Mouse (Mus musculus): ENCODE data around the gene Sbf2. TPM values are rescaled to one million over a fixed set of nuclear protein-coding genes. Genes with fewer than 3 reads are reported as not detected.

Gene Sbf2
- total RNA-seq, 4 experiments from 2014 or later: 39.5 to 68.9 (median 55.1) TPM

GRCm38 (mm10) chr7:110305486-110305885, 309.2 kb downstream of the Sbf2 start:
- DNase-seq: no peak

GRCm38 (mm10) chr7:110302886-110303285, 311.8 kb downstream of the Sbf2 start:
- no peak for DNase-seq

DNA sequence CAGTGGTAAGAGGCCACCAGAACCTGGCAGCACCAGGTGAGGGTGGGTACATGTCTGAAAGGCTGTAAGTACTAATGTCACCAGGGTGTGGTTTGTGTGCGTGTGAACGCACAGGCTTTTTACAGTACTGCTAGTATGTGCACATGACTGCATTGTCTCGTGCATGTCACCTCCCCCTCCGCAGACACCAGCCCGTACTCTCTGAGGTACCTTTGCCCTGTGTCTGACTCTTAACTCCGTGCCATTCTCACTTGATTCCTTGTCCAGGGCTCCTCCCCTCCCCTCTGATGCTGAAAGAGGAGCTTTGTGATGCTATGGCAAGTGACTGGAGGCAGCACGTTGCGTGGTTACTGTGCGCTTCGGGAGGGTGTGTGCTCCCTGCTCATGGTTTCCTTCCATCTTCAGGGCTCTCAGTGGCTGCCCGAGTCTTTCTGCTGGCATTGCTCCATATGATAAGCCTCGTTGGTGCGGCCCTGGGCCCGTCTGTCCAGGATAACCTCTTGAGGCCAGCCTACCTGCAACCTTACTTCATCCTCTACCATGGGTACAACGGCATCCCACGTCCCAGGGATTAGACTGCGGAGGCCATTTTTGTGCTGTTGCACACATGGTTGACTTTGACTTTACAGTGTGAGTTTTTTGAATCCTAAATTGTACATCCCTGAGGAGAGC, 315.8 kb downstream of the Sbf2 start:
- no peak for DNase-seq

- no peak for DNase-seq
Measured at GRCm38 (mm10) chr7:110298090-110298489, 316.6 kb downstream of the Sbf2 start.

- no peak for DNase-seq
Measured at GRCm38 (mm10) chr7:110297611-110298010, 317.1 kb downstream of the Sbf2 start.

DNA sequence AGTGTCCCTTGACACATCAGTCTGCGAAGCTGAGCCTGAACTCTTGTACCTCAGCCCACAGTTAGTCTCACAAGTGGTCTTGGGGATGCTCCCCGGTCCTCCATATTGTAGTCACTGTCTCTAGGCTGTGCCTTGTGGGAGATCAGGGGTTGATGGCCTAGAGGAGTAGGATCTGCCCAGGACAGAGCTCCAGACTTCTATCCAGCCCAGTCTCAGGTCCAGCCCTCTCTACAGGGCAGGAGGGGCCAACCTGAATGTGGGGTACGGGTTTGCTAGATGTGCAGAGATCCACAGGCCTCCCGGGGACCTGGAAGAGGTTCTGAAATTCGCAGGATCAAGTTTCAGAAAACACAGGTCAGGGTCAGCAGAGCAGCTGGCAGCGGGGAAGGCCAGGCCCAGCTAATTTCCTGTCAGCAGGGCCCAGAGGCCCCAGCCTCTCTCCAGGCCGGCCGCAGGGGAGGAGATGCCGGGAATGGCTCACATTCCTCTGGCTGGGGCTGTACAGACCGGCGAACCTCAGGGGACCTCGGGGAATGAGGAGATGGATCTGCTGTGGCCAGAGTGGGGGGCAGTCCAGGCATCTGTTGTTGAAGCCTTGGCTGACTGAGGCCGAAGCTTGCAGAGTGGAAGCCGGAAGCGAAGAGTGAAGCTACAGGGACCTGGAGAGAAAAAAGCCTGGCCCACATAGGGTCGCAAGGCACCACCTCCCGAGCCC, 317.7 kb downstream of the Sbf2 start:
- peak; percentile 59 for DNase-seq

GRCm38 (mm10) chr7:110289647-110290046, 325.1 kb downstream of the Sbf2 start:
- no peak for DNase-seq

DNA sequence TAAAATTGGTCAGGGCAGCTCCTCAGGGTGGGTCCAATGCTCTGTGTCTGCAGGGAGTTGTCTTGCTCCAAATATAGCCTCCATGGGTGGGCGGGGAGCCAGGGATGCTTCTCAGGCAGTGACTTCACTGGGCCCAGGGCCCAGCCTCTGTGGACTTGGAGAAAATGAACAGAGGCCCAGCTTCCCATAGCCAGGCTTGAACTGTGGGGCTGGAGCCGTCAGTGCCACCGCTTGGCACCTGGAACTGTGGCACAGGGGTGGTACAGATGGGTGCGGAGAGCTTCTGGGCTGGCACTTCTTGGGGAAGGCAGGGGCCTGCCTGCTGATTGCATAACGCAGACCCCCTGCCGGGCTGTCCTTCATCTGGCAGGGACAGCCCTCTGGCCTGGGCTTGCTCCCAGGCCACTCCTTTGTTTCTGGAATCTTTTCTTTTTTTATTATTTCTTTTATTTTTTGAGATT, 326.0 kb downstream of the Sbf2 start:
- no peak for DNase-seq

- DNase-seq: no peak
Measured at GRCm38 (mm10) chr7:110288191-110288604, 326.5 kb downstream of the Sbf2 start.

- no peak for DNase-seq
Measured at GRCm38 (mm10) chr7:110287476-110288071, 327.1 kb downstream of the Sbf2 start.

- DNase-seq: peak; percentile 54
Measured at GRCm38 (mm10) chr7:110286838-110287475, 327.8 kb downstream of the Sbf2 start.

DNA sequence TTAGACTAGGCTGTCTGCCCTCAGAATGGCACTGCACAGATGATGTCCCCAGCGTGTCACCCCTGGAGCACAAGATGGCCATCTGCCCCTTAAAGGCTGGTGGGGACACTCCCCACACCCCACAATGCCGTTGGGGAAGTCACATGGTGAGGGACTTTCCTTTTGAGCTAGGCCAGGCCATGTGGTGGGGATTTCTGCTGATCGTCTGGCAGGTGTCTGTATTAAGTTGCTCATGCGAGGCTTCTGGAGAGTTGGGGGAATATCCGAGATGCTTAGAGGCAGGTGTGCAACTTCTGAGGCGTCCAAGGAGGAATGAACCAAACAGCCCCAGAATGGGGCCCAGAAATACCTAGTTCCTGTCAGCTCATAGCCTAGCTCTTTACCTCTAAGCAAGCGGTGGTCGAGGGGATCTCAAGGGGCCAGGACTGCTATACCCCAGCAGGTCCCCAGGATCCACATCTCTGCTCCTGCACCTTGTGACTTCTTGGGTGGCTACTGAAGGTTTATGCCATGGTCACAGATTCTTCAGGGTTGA, 328.5 kb downstream of the Sbf2 start:
- no peak for DNase-seq

DNA sequence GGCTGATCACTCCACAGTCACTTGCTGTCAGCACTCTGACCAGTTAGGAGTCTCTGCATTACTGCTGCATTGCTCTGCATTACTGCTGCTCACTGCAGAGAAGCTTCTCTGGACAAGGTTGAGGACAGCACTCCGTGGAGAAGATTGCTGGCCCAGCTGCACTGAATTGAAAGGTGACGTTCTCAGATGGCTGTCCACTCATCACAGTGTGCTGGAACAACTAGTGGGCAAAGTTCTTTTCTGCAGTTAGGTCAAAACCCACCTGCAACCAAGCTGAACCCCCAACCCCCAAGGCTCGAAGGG, 328.9 kb downstream of the Sbf2 start:
- no peak for DNase-seq

- DNase-seq: no peak
Measured at GRCm38 (mm10) chr7:110285076-110285848, 329.5 kb downstream of the Sbf2 start.

DNA sequence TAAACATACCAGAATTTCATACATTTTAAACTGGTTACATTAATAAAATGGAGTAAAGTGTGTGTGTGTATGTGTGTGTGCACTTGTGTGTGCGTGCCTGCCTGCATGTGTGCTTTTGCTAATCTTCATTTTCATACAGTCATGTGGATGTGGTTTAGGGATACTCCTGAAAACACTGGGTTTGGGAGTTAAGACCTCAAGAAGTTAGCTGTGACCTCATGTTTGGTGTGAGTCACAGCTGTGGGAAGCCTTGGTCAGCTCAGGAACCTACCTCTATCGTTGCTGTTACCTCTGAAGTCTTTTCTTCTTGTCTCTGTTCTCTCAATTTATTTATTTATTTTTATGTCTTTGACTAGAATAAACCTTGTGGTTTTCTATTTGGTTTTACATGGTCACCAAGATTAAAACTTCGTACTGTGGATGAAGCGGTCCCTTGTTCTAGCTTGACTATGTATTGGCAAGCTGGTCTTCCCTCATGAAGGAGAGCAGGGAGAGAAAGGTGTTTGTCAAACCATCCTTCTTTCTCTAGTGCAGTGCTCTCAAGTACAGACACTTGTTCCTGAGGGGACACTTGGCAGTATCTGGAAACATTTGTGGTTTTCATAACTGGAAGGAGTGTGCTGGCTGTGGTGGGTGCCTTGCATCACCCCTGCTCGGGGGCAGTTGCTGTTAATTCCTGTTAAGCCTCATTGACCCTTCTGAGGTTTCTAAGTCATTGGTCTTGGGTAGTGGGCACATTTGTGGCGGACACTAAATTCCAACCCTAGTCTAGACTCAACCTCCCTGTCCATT, 331.0 kb downstream of the Sbf2 start:
- DNase-seq: no peak

GRCm38 (mm10) chr7:110282797-110283196, 331.9 kb downstream of the Sbf2 start:
- DNase-seq: no peak

- no peak for DNase-seq
Measured at GRCm38 (mm10) chr7:110281435-110282256, 333.1 kb downstream of the Sbf2 start.

GRCm38 (mm10) chr7:110279183-110279582, 335.5 kb downstream of the Sbf2 start:
- DNase-seq: no peak

DNA sequence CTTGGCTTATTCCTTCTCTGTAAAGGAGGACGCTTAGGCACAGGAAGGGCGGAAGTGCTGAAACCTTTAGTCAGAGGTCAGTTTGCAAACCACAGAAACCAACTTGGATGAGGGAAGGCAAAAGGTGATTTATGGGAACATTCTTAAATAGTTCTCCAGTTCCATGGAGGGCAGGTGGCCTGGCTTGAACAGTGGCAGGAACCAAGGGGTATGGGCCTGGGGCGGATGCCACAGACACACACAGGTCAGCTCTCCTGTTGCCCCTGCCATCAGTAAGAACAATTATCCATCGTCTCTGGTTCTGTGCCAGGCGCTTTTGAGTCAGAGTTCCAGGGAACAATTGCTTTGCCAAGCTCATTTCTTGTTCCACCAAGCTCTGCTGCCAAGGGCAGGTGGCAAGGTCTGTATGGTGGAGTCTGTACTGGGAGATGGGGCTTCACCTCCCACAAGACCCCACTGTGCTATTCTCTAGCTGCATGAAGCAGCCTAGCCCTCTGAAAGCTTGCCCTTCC, 336.9 kb downstream of the Sbf2 start:
- DNase-seq: no peak

DNA sequence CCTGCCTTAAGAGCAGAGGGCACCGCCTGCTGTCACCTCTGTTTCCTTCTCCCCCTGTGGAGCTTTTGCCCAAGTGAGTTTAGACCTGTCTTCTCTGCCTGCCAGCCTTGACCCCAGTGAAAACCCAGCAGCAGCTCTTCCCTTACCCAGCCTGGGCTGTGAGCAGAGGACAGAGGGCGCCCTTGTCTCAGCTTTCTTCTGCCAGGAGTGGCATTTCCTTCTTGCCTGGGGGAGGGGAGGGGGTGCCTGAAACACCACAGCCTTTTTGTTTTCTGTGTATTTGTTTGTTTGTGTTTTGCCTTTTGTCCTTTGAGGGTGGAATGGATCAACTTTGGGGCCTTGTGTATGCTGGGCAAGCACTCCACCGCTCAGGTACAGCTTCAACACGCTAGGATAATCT, 342.3 kb downstream of the Sbf2 start:
- no peak for DNase-seq
